ENCODE assay signal across 20 mouse cellular contexts in the genomic region with DNA sequence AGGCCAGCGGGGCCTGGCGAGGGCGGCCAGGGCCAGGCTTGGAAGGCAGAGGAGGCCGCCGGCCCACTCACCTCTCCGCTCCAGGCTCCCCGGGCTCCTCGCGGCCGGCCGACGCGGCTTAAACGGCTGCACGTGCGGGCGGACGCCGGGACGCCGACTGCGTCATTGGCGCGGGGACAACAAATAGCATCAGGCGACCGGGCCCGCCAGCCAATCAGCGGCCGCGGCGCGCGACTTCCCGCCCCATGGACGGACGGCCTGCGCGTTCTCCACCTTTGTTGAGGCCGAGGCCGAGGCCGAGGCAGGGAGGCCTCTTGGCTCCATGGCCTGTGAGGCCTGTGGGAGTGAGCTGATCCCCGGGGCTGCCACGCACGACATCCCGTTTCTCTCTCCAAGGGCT. TPM values are rescaled to one million over a fixed set of nuclear protein-coding genes. Genes with fewer than 3 reads are reported as not detected.
A peak's percentile ranks its signal among the peaks of the same experiment; 100 is the strongest.
DNase-seq lines count a peak whose midpoint lies in the region; ATAC-seq and TF ChIP-seq lines count a peak whose summit lies in the region.
"Had no signal": no experiment of that assay in that cellular context is flagged by ENCODE, and none has a peak within 500 bp of the region (broad histone marks: within the 10 kb centered on the region; RNA-seq: fewer than 3 reads in every experiment).

A gene (minus strand): TSS at position 271 of the 400 bp plus-strand sequence.

- no peaks in the 10 kb centered on the region for H3K4me1 ChIP-seq in heart, embryonic 15.5 days (replicated peaks)
- no peaks in the 10 kb centered on the region for H3K4me1 ChIP-seq in ES-Bruce4 (ENCODE audit: control insufficient read depth, insufficient read depth, low read length)
- H3K4me1 ChIP-seq in ES-E14 (ENCODE audit: control insufficient read depth in 2 of 2, insufficient read depth in 2 of 2, low read length in 2 of 2, poor library complexity in 1 of 2): no peaks in the 10 kb centered on the region
- H3K4me1 ChIP-seq in limb, embryonic 15.5 days: no peaks in the 10 kb centered on the region
- H3K4me1 ChIP-seq: forebrain, embryonic 12.5 days; liver, embryonic 13.5 days had no signal

- in situ Hi-C loops in ES-E14 (cut with MboI; ENCODE audit: low sequenced_read_pairs in 2 of 2, unreplicated experiment in 2 of 2): no loop called here

- H3K27ac ChIP-seq in heart, embryonic 15.5 days: no peak within 1 kb of the TSS
- H3K27ac ChIP-seq in ES-Bruce4 (ENCODE audit: insufficient read depth, low read length) (no peak within 1 kb of the TSS), ES-E14 (ENCODE audit: insufficient read depth, low read depth, low read length, poor library complexity, severe bottlenecking) (no peak within 1 kb of the TSS)
- no peak within 1 kb of the TSS for H3K27ac ChIP-seq in limb, embryonic 15.5 days
- H3K27ac ChIP-seq: forebrain, embryonic 12.5 days; left cerebral cortex, adult 2 months; liver, embryonic 13.5 days had no signal

- H3K4me2 ChIP-seq in heart, embryonic 15.5 days: 0 out of 2 replicates have a peak within 1 kb of the TSS, but pooled peaks have one; percentile 11
- H3K4me2 ChIP-seq in limb, embryonic 15.5 days: 0 out of 2 replicates have a peak within 1 kb of the TSS, but pooled peaks have one; percentile 3
- H3K4me2 ChIP-seq: forebrain, embryonic 12.5 days; liver, embryonic 13.5 days; lung, embryonic 14.5 days had no signal

- no peaks in the 10 kb centered on the region for H3K9me3 ChIP-seq in heart, embryonic 15.5 days (replicated peaks)
- H3K9me3 ChIP-seq in ES-Bruce4 (replicated peaks; ENCODE audit: control insufficient read depth, insufficient read depth, low read length, poor library complexity, severe bottlenecking) (peaks cover 9% of the 10 kb centered on the region), ES-E14 (ENCODE audit: control insufficient read depth, insufficient read depth, low read depth, low read length) (no peaks in the 10 kb centered on the region)
- no peaks in the 10 kb centered on the region; the same call in 1 of the 2 replicates for H3K9me3 ChIP-seq in limb, embryonic 15.5 days

- no peaks in the 10 kb centered on the region for H3K36me3 ChIP-seq in heart, embryonic 15.5 days
- H3K36me3 ChIP-seq in ES-Bruce4 (ENCODE audit: control insufficient read depth, insufficient read depth, low read length, poor library complexity, severe bottlenecking) (no peaks in the 10 kb centered on the region), ES-E14 (ENCODE audit: control insufficient read depth, insufficient read depth, low read length, poor library complexity, severe bottlenecking) (no peaks in the 10 kb centered on the region)
- no peaks in the 10 kb centered on the region for H3K36me3 ChIP-seq in limb, embryonic 15.5 days
- H3K36me3 ChIP-seq: liver, embryonic 13.5 days had no signal

- H3K9ac ChIP-seq in heart, embryonic 15.5 days: no peak within 1 kb of the TSS
- peak within 1 kb of the TSS; percentile 24; the same call in 1 of the 2 replicates for H3K9ac ChIP-seq in ES-Bruce4 (ENCODE audit: low read depth, poor library complexity, severe bottlenecking)
- H3K9ac ChIP-seq in ES-E14 (ENCODE audit: insufficient read depth, low read depth, low read length, poor library complexity, severe bottlenecking): peak within 1 kb of the TSS; percentile 49
- no peak within 1 kb of the TSS for H3K9ac ChIP-seq in limb, embryonic 15.5 days
- H3K9ac ChIP-seq: forebrain, embryonic 12.5 days; liver, embryonic 13.5 days; lung, embryonic 14.5 days had no signal

- ATAC-seq in heart, embryonic 15.5 days (replicated peaks; ENCODE audit: insufficient number of reproducible peaks, insufficient read depth, low FRiP score, low read depth): no peak
- no peak for ATAC-seq in limb, embryonic 15.5 days (ENCODE audit: insufficient number of reproducible peaks, low FRiP score, low TSS enrichment, low read depth)

- no peak for TF ChIP-seq CTCF in ES-Bruce4 (IDR thresholded peaks at IDR 0.05; ENCODE audit: low read depth, low read length)

- no peaks in the 10 kb centered on the region for H3K27me3 ChIP-seq in heart, embryonic 15.5 days
- H3K27me3 ChIP-seq in ES-Bruce4 (ENCODE audit: control insufficient read depth, insufficient read depth, low read length, poor library complexity, severe bottlenecking): peaks cover 8% of the 10 kb centered on the region; the same call in 1 of the 2 replicates
- no peaks in the 10 kb centered on the region for H3K27me3 ChIP-seq in limb, embryonic 15.5 days
- H3K27me3 ChIP-seq: forebrain, embryonic 12.5 days; liver, embryonic 13.5 days had no signal

- 63% methylated on average over 45 of the region's 45 CpGs for WGBS in heart, embryonic 15.5 days
- WGBS in limb, embryonic 15.5 days: 71% methylated on average over 45 of the region's 45 CpGs

- intact Hi-C loops in heart, postnatal 14 days (cut with DNase I): no loop called here

- no peak for TF ChIP-seq POLR2A in ES-Bruce4 (IDR thresholded peaks at IDR 0.05; ENCODE audit: insufficient read depth, low read length)

- H3K4me3 ChIP-seq in heart, embryonic 15.5 days: no peak within 1 kb of the TSS
- H3K4me3 ChIP-seq in ES-Bruce4 (ENCODE audit: low read depth, low read length): peak within 1 kb of the TSS; percentile 52
- H3K4me3 ChIP-seq in ES-E14 (ENCODE audit: insufficient read depth in 1 of 2, low read depth in 1 of 2, low read length in 2 of 2, poor library complexity in 1 of 2, severe bottlenecking in 1 of 2): peak within 1 kb of the TSS; percentile 14 to 61; a peak in 3 of 4 replicates
- no peak within 1 kb of the TSS for H3K4me3 ChIP-seq in limb, embryonic 15.5 days
- H3K4me3 ChIP-seq: forebrain, embryonic 12.5 days; left cerebral cortex, adult 2 months; liver, embryonic 13.5 days had no signal

- no peak for DNase-seq in heart, postnatal 14 days
- DNase-seq in ES-E14 (ENCODE audit: low read depth, low spot score): peak; percentile 42
- DNase-seq in cerebellum, adult 11 months: no peak
- DNase-seq in thymus, postnatal 14 days: no peak
- DNase-seq: adrenal gland, adult 2 months; cerebellum, adult 9-10 months; gastrocnemius, postnatal 10 days; kidney, adult 8-10 months; kidney, postnatal 14 days; liver, embryonic 13.5 days; lung, embryonic 14.5 days; lung, postnatal 4 days; retina, postnatal 1 day; right cerebral cortex, postnatal 4 days; thymus, postnatal 25 days had no signal

- no peak for TF ChIP-seq EP300 in ES-Bruce4 (IDR thresholded peaks at IDR 0.05; ENCODE audit: insufficient read depth, low read depth, low read length)

TF ChIP-seq in ES-E14, 5 proteins besides CTCF, POLR2A, EP300 and RAD21:
- TF ChIP-seq HCFC1 (IDR thresholded peaks at IDR 0.05; ENCODE audit: borderline replicate concordance, insufficient read depth, low read length) (no peak), ZC3H11A (IDR thresholded peaks at IDR 0.05; ENCODE audit: borderline replicate concordance, low read depth, low read length) (no peak), MAFK (IDR thresholded peaks at IDR 0.05; ENCODE audit: insufficient read depth, low read depth, low read length) (no peak), ZNF384 (IDR thresholded peaks at IDR 0.05; ENCODE audit: low read depth, low read length) (no peak), CHD2 (IDR thresholded peaks at IDR 0.05; ENCODE audit: low read depth, low read length) (no peak)
TF ChIP-seq in ES-E14: peak in this region for 0.

RNA-seq across cellular contexts. Expression of the gene that starts here (rescaled TPM):
- 0.38 and 0.52 TPM in 2 replicates for polyA plus RNA-seq in heart, embryonic 15.5 days (2015; fragmentation: Nextera tagmentation; extraction: Ambion mirVana)
- total RNA-seq in heart, postnatal 14 days (2021): under 1 TPM in 1 of 2 experiments, not detected in 1; 0.15 TPM
- polyA plus RNA-seq in ES-Bruce4 (2011; ENCODE audit: insufficient read depth, insufficient read length, low read depth, missing spikeins): 14.9 and 15.3 TPM in 2 replicates
- 3.3 and 4.8 TPM in 2 replicates for total RNA-seq in ES-E14 (2012; rRNA removed)
- polyA plus RNA-seq in limb, embryonic 15.5 days (2015; fragmentation: Nextera tagmentation; extraction: Ambion mirVana): 0.55 and 0.63 TPM in 2 replicates

Comparison
In these comparisons a context has a peak if more than half of its experiments do, and no peak if none do; other contexts are left out.
1. H3K4me3 ChIP-seq: peak in ES-Bruce4 (single experiment) and ES-E14 (2 of 2); none in heart, embryonic 15.5 days (single experiment) and limb, embryonic 15.5 days (single experiment).
2. H3K9ac ChIP-seq: peak in ES-Bruce4 (single experiment) and ES-E14 (single experiment); none in heart, embryonic 15.5 days (single experiment) and limb, embryonic 15.5 days (single experiment).